Mouse (Mus musculus) forebrain, embryonic 10.5 days (tissue): Measurements from ENCODE around the gene Mta1. TPM values are rescaled to one million over a fixed set of nuclear protein-coding genes. Genes with fewer than 3 reads are reported as not detected.

ENCODE experiments used
- DNase-seq: peaks from one replicate; pipeline ENCODE4 v3.0.0-alpha.2; 2017; ENCODE audit warnings: low spot score; ENCODE audit errors: extremely low spot score
- H3K27ac ChIP-seq: fragments of 300-500 bp; sonication (generic); 2 replicates; pipeline ENCODE4 v1.5.1; 2016; ENCODE audit warnings: mild to moderate bottlenecking
- H3K27me3 ChIP-seq: fragments of 300-500 bp; sonication (generic); 2 replicates; pipeline ENCODE4 v1.6.1; 2016; ENCODE audit warnings: mild to moderate bottlenecking; ENCODE audit not compliant: poor library complexity, severe bottlenecking
- H3K36me3 ChIP-seq: fragments of 300-500 bp; sonication (generic); replicated peaks from 2 replicates; pipeline ENCODE4 v1.6.1; 2016; ENCODE audit warnings: mild to moderate bottlenecking, moderate library complexity
- H3K4me1 ChIP-seq: fragments of 300-500 bp; sonication (generic); 2 replicates; pipeline ENCODE4 v1.6.1; 2016
- H3K4me3 ChIP-seq: fragments of 300-500 bp; sonication (generic); 2 replicates; pipeline ENCODE4 v1.5.1; 2016; ENCODE audit warnings: mild to moderate bottlenecking, moderate library complexity
- H3K9me3 ChIP-seq: fragments of 300-500 bp; sonication (generic); 2 replicates; pipeline ENCODE4 v1.6.1; 2016; ENCODE audit warnings: mild to moderate bottlenecking, moderate library complexity
- WGBS: fragments of 180-500 bp; shearing (Covaris S2); methylation state at CpG from one replicate; pipeline ENCODE4 v1.1.7; 2016; 5-methylcytosine and 5-hydroxymethylcytosine counted together
- polyA plus RNA-seq: library from polyadenylated mRNA; unstranded; fragments of >200 nt; fragmentation: Nextera tagmentation; extraction: Ambion mirVana; gene quantifications from 2 replicates; pipeline ENCODE4 v1.2.1, GENCODE M21; 2016

Mta1 gene
- polyA plus RNA-seq, 1 experiment from 2014 or later, result 22.7 TPM

GRCm38 (mm10) chr12:113156540-113156929 lies 58.5 kb downstream of the Mta1 start:
- Histone ChIP-seq H3K9me3 (no peaks in the 10 kb centered on the region), H3K27ac (peak overlapping the region; percentile 87), H3K4me1 (peaks cover 43% of the 10 kb centered on the region), H3K36me3 (peaks cover 38% of the 10 kb centered on the region), H3K4me3 (peak overlapping the region; percentile 80), H3K27me3 (peaks cover 35% of the 10 kb centered on the region)
- no peak for DNase-seq
- WGBS, result under 1% methylated on average over 23 of the region's 23 CpGs

- DNase-seq, result no peak
- Histone ChIP-seq H3K36me3 (peaks cover 42% of the 10 kb centered on the region), H3K27me3 (peaks cover 32% of the 10 kb centered on the region), H3K4me3 (peak overlapping the region; percentile 80), H3K9me3 (no peaks in the 10 kb centered on the region), H3K27ac (peak overlapping the region; percentile 87), H3K4me1 (peaks cover 38% of the 10 kb centered on the region)
- WGBS, result 43% methylated on average over 8 of the region's 8 CpGs
Observed at GRCm38 (mm10) chr12:113157002-113157401, 58.9 kb downstream of the Mta1 start.

- Histone ChIP-seq H3K27me3 (peaks cover 27% of the 10 kb centered on the region), H3K9me3 (no peaks in the 10 kb centered on the region), H3K27ac (no peak overlapping the region), H3K36me3 (peaks cover 47% of the 10 kb centered on the region), H3K4me3 (peak overlapping the region; percentile 80), H3K4me1 (peaks cover 33% of the 10 kb centered on the region)
- WGBS, result 93% methylated on average over 8 of the region's 8 CpGs
- no peak for DNase-seq
Observed at GRCm38 (mm10) chr12:113157521-113157920, 59.4 kb downstream of the Mta1 start.

- DNase-seq, result no peak
- Histone ChIP-seq H3K4me1 (peaks cover 31% of the 10 kb centered on the region), H3K9me3 (no peaks in the 10 kb centered on the region), H3K27ac (no peak overlapping the region), H3K4me3 (no peak overlapping the region), H3K36me3 (peaks cover 52% of the 10 kb centered on the region), H3K27me3 (peaks cover 22% of the 10 kb centered on the region)
- 94% methylated on average over 8 of the region's 8 CpGs for WGBS
Observed at GRCm38 (mm10) chr12:113157971-113158370, 59.9 kb downstream of the Mta1 start.

GRCm38 (mm10) chr12:113163561-113164006 lies 65.5 kb downstream of the Mta1 start:
- 74% methylated on average over 11 of the region's 11 CpGs for WGBS
- Histone ChIP-seq H3K9me3 (no peaks in the 10 kb centered on the region), H3K4me3 (no peak overlapping the region), H3K27me3 (no peaks in the 10 kb centered on the region), H3K27ac (peak overlapping the region; percentile 62), H3K4me1 (0 out of 2 replicates have a peak, but pooled peaks cover 7% of the 10 kb centered on the region), H3K36me3 (peaks cover 68% of the 10 kb centered on the region)
- no peak for DNase-seq

GRCm38 (mm10) chr12:113168031-113168536 lies 70.0 kb downstream of the Mta1 start:
- DNase-seq, result no peak
- 91% methylated on average over 9 of the region's 9 CpGs for WGBS
- Histone ChIP-seq H3K27ac (no peak overlapping the region), H3K9me3 (no peaks in the 10 kb centered on the region), H3K27me3 (no peaks in the 10 kb centered on the region), H3K4me1 (0 out of 2 replicates have a peak, but pooled peaks cover 7% of the 10 kb centered on the region), H3K4me3 (no peak overlapping the region), H3K36me3 (peaks cover 26% of the 10 kb centered on the region)

GRCm38 (mm10) chr12:113176960-113177725 lies 79.1 kb downstream of the Mta1 start:
- Histone ChIP-seq H3K4me1 (no peaks in the 10 kb centered on the region), H3K4me3 (no peak overlapping the region), H3K27ac (no peak overlapping the region), H3K27me3 (no peaks in the 10 kb centered on the region), H3K9me3 (no peaks in the 10 kb centered on the region), H3K36me3 (no peaks in the 10 kb centered on the region)
- WGBS, result 88% methylated on average over 18 of the region's 18 CpGs
- DNase-seq, result no peak

- H3K4me3 ChIP-seq, result no peak overlapping the region
Observed at GRCm38 (mm10) chr12:113181020-113181419, 82.9 kb downstream of the Mta1 start.

GRCm38 (mm10) chr12:113184945-113185344 lies 86.9 kb downstream of the Mta1 start:
- DNase-seq, result no peak
- WGBS, result 62% methylated on average over 5 of the region's 5 CpGs
- peaks cover 58% of the 10 kb centered on the region for H3K27me3 ChIP-seq
- H3K36me3 ChIP-seq, result peaks cover 21% of the 10 kb centered on the region
- no peak overlapping the region for H3K4me3 ChIP-seq
- H3K27ac ChIP-seq, result no peak overlapping the region
- H3K9me3 ChIP-seq, result peaks cover 11% of the 10 kb centered on the region; the same call in 1 of the 2 replicates
- peaks cover 32% of the 10 kb centered on the region for H3K4me1 ChIP-seq

More at GRCm38 (mm10) chr12:113181020-113181419, 82.9 kb downstream of the Mta1 start:
- WGBS, result 76% methylated on average over 4 of the region's 4 CpGs
- Histone ChIP-seq H3K36me3 (no peaks in the 10 kb centered on the region), H3K4me1 (peaks cover 9% of the 10 kb centered on the region), H3K27me3 (peaks cover 25% of the 10 kb centered on the region), H3K9me3 (no peaks in the 10 kb centered on the region), H3K27ac (no peak overlapping the region)
- DNase-seq, result no peak

- peaks cover 58% of the 10 kb centered on the region for H3K27me3 ChIP-seq
- peaks cover 11% of the 10 kb centered on the region; the same call in 1 of the 2 replicates for H3K9me3 ChIP-seq
- H3K27ac ChIP-seq, result peak within 1 kb of the TSS; percentile 83
- H3K36me3 ChIP-seq, result peaks cover 29% of the 10 kb centered on the region
- 1% methylated on average over 63 of the region's 63 CpGs for WGBS
- DNase-seq, result peak; percentile 59
- peaks cover 32% of the 10 kb centered on the region for H3K4me1 ChIP-seq
- peak within 1 kb of the TSS; percentile 72 for H3K4me3 ChIP-seq
Observed at GRCm38 (mm10) chr12:113185442-113186291, 87.6 kb downstream of the Mta1 start, which contains the start of gene Tmem121. Tmem121 (plus strand) TSS chr12:113185930.

- H3K36me3 ChIP-seq, result peaks cover 33% of the 10 kb centered on the region
- H3K4me3 ChIP-seq, result peak overlapping the region; percentile 72
- peaks cover 58% of the 10 kb centered on the region for H3K27me3 ChIP-seq
- H3K4me1 ChIP-seq, result peaks cover 32% of the 10 kb centered on the region
- H3K9me3 ChIP-seq, result peaks cover 11% of the 10 kb centered on the region; the same call in 1 of the 2 replicates
- no peak for DNase-seq
- 36% methylated on average over 12 of the region's 12 CpGs for WGBS
- H3K27ac ChIP-seq, result peak overlapping the region; percentile 83
Observed at GRCm38 (mm10) chr12:113186326-113187010, 88.4 kb downstream of the Mta1 start.
